Mouse (Mus musculus): ENCODE data around the gene Capza3. TPM values are rescaled to one million over a fixed set of nuclear protein-coding genes. Genes with fewer than 3 reads are reported as not detected.
A peak's percentile ranks its signal among the peaks of the same experiment; 100 is the strongest.

The Capza3 gene
- polyA plus RNA-seq, 1 experiment from 2014 or later = not detected

DNA sequence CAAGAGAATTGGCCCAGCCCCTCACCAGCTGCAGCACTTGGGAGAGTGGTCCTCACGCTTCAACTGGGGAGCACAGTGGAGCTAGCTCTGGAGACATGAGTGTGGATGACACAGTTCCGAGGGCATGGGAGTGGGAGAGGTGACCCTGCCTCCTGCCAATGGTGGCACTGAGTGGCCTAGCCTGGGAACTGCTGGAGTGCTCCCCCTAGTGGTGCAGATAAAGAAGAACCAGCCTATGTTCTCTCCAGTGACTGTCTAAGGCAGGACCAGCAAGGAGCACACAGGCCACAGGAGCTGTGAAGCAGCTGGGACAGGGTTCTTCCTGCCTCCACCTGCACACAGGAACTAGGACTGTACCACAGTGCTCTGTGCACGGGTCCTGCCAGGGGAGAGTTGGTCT lies 40.7 kb downstream of the Capza3 start:
- Histone ChIP-seq H3K4me3 (ENCODE audit: low read depth, low read length) (no peak overlapping the region), H3K9ac (replicated peaks; ENCODE audit: low read length) (no peak overlapping the region), H3K36me3 (replicated peaks; ENCODE audit: control insufficient read depth, insufficient read depth, low read depth, low read length) (no peaks in the 10 kb centered on the region), H3K4me2 (ENCODE audit: low read depth, low read length) (no peak overlapping the region), H3K9me3 (replicated peaks; ENCODE audit: control insufficient read depth, low read length) (no peaks in the 10 kb centered on the region), H3K27ac (replicated peaks; ENCODE audit: low read depth, low read length) (no peak overlapping the region), H3K27me3 (ENCODE audit: control insufficient read depth, insufficient read depth, low read length) (no peaks in the 10 kb centered on the region), H3K4me1 (ENCODE audit: control insufficient read depth, insufficient read depth, low read length) (no peaks in the 10 kb centered on the region)
- no peak for DNase-seq (ENCODE audit: low spot score)
- ATAC-seq (replicated peaks; ENCODE audit: insufficient number of reproducible peaks, low FRiP score, low TSS enrichment, low read depth) = peak; percentile 52
- 66% methylated on average over 3 of the region's 3 CpGs for WGBS

DNA sequence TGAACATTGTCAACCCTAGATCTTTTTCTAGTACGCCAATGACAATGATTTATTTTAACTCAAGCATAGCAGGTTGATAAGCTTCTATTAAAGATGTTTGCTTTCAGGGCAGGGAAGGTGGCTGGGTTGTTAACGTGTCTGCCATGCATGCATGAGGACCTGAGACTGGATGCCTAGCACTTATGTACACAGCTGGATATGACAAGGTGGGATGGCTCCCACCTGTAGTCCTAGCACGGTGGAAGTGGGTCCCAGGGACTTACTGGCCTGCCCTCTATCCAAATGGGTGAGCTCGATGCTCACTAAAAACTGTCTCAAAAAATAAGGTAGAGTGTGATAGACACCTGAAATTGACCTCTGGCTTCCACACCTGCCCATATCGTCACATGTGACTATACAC lies 48.8 kb downstream of the Capza3 start:
- no peak for DNase-seq (ENCODE audit: low spot score)
- Histone ChIP-seq H3K9ac (replicated peaks; ENCODE audit: low read length) (no peak overlapping the region), H3K27ac (replicated peaks; ENCODE audit: low read depth, low read length) (no peak overlapping the region), H3K4me1 (ENCODE audit: control insufficient read depth, insufficient read depth, low read length) (no peaks in the 10 kb centered on the region), H3K4me3 (ENCODE audit: low read depth, low read length) (no peak overlapping the region), H3K4me2 (ENCODE audit: low read depth, low read length) (no peak overlapping the region), H3K36me3 (replicated peaks; ENCODE audit: control insufficient read depth, insufficient read depth, low read depth, low read length) (no peaks in the 10 kb centered on the region), H3K9me3 (replicated peaks; ENCODE audit: control insufficient read depth, low read length) (no peaks in the 10 kb centered on the region), H3K27me3 (ENCODE audit: control insufficient read depth, insufficient read depth, low read length) (no peaks in the 10 kb centered on the region)
- no peak for ATAC-seq (replicated peaks; ENCODE audit: insufficient number of reproducible peaks, low FRiP score, low TSS enrichment, low read depth)
- 85% methylated on average over 5 of the region's 5 CpGs for WGBS

Other genes with a start within 250 kb of the Capza3 start
- not detected in 2 replicates for gene Plcz1, start 205 bp downstream of the Capza3 start, polyA plus RNA-seq (2014; fragmentation: Nextera tagmentation; extraction: Ambion mirVana)

Measured in embryonic facial prominence, embryonic 11.5 days (tissue).